Mouse (Mus musculus) intestine, postnatal 0 days (tissue): ENCODE measurements around the gene Ttc7. TPM values are rescaled to one million over a fixed set of nuclear protein-coding genes. Genes with fewer than 3 reads are reported as not detected.

Experiments used
- ATAC-seq: fragments of 200-750 bp; cut with Nextera tagmentation; 2 replicates; pipeline ENCODE4 v1.8.0; 2017; ENCODE audit warnings: mild to moderate bottlenecking, moderate TSS enrichment, moderate library complexity
- H3K27ac ChIP-seq: fragments of 300-500 bp; sonication (generic); 2 replicates; pipeline ENCODE4 v1.5.1; 2014; ENCODE audit warnings: mild to moderate bottlenecking, low read depth, low read length, moderate library complexity
- H3K27me3 ChIP-seq: fragments of 300-500 bp; sonication (generic); replicated peaks from 2 replicates; pipeline ENCODE4 v1.6.1; 2014; ENCODE audit warnings: low read length, mixed read lengths; ENCODE audit not compliant: control insufficient read depth, insufficient read depth
- H3K36me3 ChIP-seq: fragments of 300-500 bp; sonication (generic); 2 replicates; pipeline ENCODE4 v1.6.1; 2014; ENCODE audit warnings: mild to moderate bottlenecking, moderate library complexity; ENCODE audit not compliant: control insufficient read depth, insufficient read depth
- H3K4me1 ChIP-seq: fragments of 300-500 bp; sonication (generic); replicated peaks from 2 replicates; pipeline ENCODE4 v1.6.1; 2014; ENCODE audit warnings: antibody characterized with exemption, low read length, mixed read lengths; ENCODE audit not compliant: control insufficient read depth, insufficient read depth
- H3K4me2 ChIP-seq: fragments of 300-500 bp; sonication (generic); replicated peaks from 2 replicates; pipeline ENCODE4 v1.6.1; 2014; ENCODE audit warnings: low read depth, mild to moderate bottlenecking, moderate library complexity
- H3K4me3 ChIP-seq: fragments of 300-500 bp; sonication (generic); 2 replicates; pipeline ENCODE4 v1.5.1; 2014; ENCODE audit warnings: low read depth, low read length
- H3K9ac ChIP-seq: fragments of 300-500 bp; sonication (generic); 2 replicates; pipeline ENCODE4 v1.6.1; 2014; ENCODE audit warnings: mild to moderate bottlenecking, low read depth, low read length
- H3K9me3 ChIP-seq: fragments of 300-500 bp; sonication (generic); 2 replicates; pipeline ENCODE4 v1.6.1; 2016; ENCODE audit warnings: mixed run types; ENCODE audit not compliant: control insufficient read depth
- CTCF ChIP-seq: sonication (generic); IDR thresholded peaks from 2 replicates; pipeline ENCODE4 v1.5.1; 2016; ENCODE audit warnings: low read depth, mild to moderate bottlenecking, control low read depth, antibody characterized with exemption, moderate library complexity
- WGBS: fragments of 180-500 bp; shearing (Covaris S2); extraction: QIAGEN DNeasy Blood & Tissue Kit; methylation state at CpG from one replicate; pipeline ENCODE4 v1.1.7; 2014; 5-methylcytosine and 5-hydroxymethylcytosine counted together
- polyA plus RNA-seq: library from polyadenylated mRNA; unstranded; fragments of >200 nt; fragmentation: Nextera tagmentation; extraction: Ambion mirVana; gene quantifications from 2 replicates; pipeline ENCODE4 v1.2.1, GENCODE M21; 2015

Gene Ttc7
- polyA plus RNA-seq, 1 experiment from 2014 or later: 61.7 TPM

GRCm38 (mm10) chr17:87391242-87391641 is 108.6 kb downstream of the Ttc7 start:
- ATAC-seq: no peak
- H3K27me3 ChIP-seq: no peaks in the 10 kb centered on the region
- H3K4me1 ChIP-seq: no peaks in the 10 kb centered on the region
- no peak overlapping the region for H3K4me3 ChIP-seq
- H3K4me2 ChIP-seq: no peak overlapping the region
- no peaks in the 10 kb centered on the region for H3K36me3 ChIP-seq
- H3K27ac ChIP-seq: no peak overlapping the region
- H3K9me3 ChIP-seq: no peaks in the 10 kb centered on the region
- 55% methylated on average over 7 of the region's 7 CpGs for WGBS
- no peak overlapping the region for H3K9ac ChIP-seq
- no peak for TF ChIP-seq CTCF

- ATAC-seq: no peak
- no peak for TF ChIP-seq CTCF
- no peaks in the 10 kb centered on the region for H3K36me3 ChIP-seq
- H3K27me3 ChIP-seq: no peaks in the 10 kb centered on the region
- H3K4me2 ChIP-seq: no peak overlapping the region
- no peak overlapping the region for H3K27ac ChIP-seq
- WGBS: 68% methylated on average over 11 of the region's 11 CpGs
- no peak overlapping the region for H3K4me3 ChIP-seq
- no peaks in the 10 kb centered on the region for H3K9me3 ChIP-seq
- no peak overlapping the region for H3K9ac ChIP-seq
- H3K4me1 ChIP-seq: no peaks in the 10 kb centered on the region
These were observed 114.4 kb downstream of the Ttc7 start for GRCm38 (mm10) chr17:87397088-87397487.

GRCm38 (mm10) chr17:87402444-87402843 is 119.8 kb downstream of the Ttc7 start:
- 90% methylated on average over 11 of the region's 11 CpGs for WGBS
- no peak for TF ChIP-seq CTCF
- no peak for ATAC-seq
- H3K9me3 ChIP-seq: no peaks in the 10 kb centered on the region
- no peak overlapping the region for H3K27ac ChIP-seq
- H3K36me3 ChIP-seq: no peaks in the 10 kb centered on the region
- no peak overlapping the region for H3K9ac ChIP-seq
- H3K4me1 ChIP-seq: no peaks in the 10 kb centered on the region
- no peak overlapping the region for H3K4me3 ChIP-seq
- H3K27me3 ChIP-seq: no peaks in the 10 kb centered on the region
- no peak overlapping the region for H3K4me2 ChIP-seq

GRCm38 (mm10) chr17:87403462-87403861 is 120.8 kb downstream of the Ttc7 start:
- Histone ChIP-seq H3K27ac (no peak overlapping the region), H3K9ac (no peak overlapping the region), H3K36me3 (no peaks in the 10 kb centered on the region), H3K4me1 (no peaks in the 10 kb centered on the region), H3K27me3 (no peaks in the 10 kb centered on the region), H3K9me3 (no peaks in the 10 kb centered on the region), H3K4me2 (no peak overlapping the region), H3K4me3 (no peak overlapping the region)
- no peak for ATAC-seq
- 53% methylated on average over 4 of the region's 4 CpGs for WGBS
- no peak for TF ChIP-seq CTCF

GRCm38 (mm10) chr17:87405576-87405975 is 122.9 kb downstream of the Ttc7 start:
- no peaks in the 10 kb centered on the region for H3K36me3 ChIP-seq
- H3K9ac ChIP-seq: no peak overlapping the region
- H3K27ac ChIP-seq: no peak overlapping the region
- no peaks in the 10 kb centered on the region for H3K27me3 ChIP-seq
- TF ChIP-seq CTCF: no peak
- 78% methylated on average over 11 of the region's 11 CpGs for WGBS
- no peaks in the 10 kb centered on the region for H3K4me1 ChIP-seq
- H3K4me3 ChIP-seq: no peak overlapping the region
- no peaks in the 10 kb centered on the region for H3K9me3 ChIP-seq
- no peak for ATAC-seq
- no peak overlapping the region for H3K4me2 ChIP-seq

- no peak overlapping the region for H3K9ac ChIP-seq
- H3K27me3 ChIP-seq: no peaks in the 10 kb centered on the region
- 75% methylated on average over 4 of the region's 4 CpGs for WGBS
- TF ChIP-seq CTCF: no peak
- H3K4me1 ChIP-seq: no peaks in the 10 kb centered on the region
- no peaks in the 10 kb centered on the region for H3K9me3 ChIP-seq
- H3K4me3 ChIP-seq: no peak overlapping the region
- no peaks in the 10 kb centered on the region for H3K36me3 ChIP-seq
- ATAC-seq: no peak
- H3K27ac ChIP-seq: no peak overlapping the region
- no peak overlapping the region for H3K4me2 ChIP-seq
These were observed 124.0 kb downstream of the Ttc7 start for GRCm38 (mm10) chr17:87406646-87407045.

- no peak overlapping the region for H3K4me3 ChIP-seq
- WGBS: 64% methylated on average over 7 of the region's 7 CpGs
- no peaks in the 10 kb centered on the region for H3K27me3 ChIP-seq
- H3K36me3 ChIP-seq: no peaks in the 10 kb centered on the region
- H3K27ac ChIP-seq: no peak overlapping the region
- H3K9me3 ChIP-seq: no peaks in the 10 kb centered on the region
- ATAC-seq: no peak
- no peaks in the 10 kb centered on the region for H3K4me1 ChIP-seq
- no peak for TF ChIP-seq CTCF
- H3K9ac ChIP-seq: no peak overlapping the region
- H3K4me2 ChIP-seq: no peak overlapping the region
These were observed 135.4 kb downstream of the Ttc7 start for GRCm38 (mm10) chr17:87418082-87418481.
